Mouse (Mus musculus): Measurements from ENCODE around the gene Prame.
"Not testable (repeated sequence)": the region's sequence is repeated elsewhere in the genome, so short reads cannot be mapped to it uniquely, and the experiment has no call there.

Gene Prame

GRCm38 (mm10) chrX:135627605-135628004 is at the start of gene Prame:
Gene Prame (minus strand): TSS chrX:135627705.
- DNase-seq = no peak

DNA sequence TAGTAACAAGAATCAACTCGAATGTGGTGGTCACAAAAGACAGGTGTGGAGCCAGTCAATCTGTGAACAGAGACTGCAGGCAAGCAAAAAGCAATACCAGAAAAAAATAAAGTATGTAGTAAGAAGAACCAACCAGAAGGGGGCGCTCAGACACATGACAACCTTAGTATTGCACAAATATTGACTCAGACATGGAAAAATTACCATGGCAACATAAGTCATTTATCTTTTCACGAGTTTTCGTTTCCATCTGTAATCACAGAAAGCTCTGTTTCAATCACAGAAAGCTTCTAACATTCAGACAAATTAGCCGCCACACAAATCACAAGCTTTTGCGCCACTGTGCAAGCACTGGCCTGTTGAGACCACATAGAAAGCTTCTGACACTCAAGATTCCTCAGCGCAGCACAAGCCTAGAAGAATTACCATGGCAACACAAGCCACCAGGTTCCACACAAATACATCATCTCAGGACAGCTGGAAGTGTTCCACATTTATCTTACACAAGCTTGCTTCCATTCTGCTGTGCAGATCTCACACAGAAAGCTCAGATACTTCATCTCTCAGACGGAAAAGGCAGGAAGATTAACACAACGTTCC is 24.8 kb upstream of the Prame start:
- peak; percentile 44 for DNase-seq

DNA sequence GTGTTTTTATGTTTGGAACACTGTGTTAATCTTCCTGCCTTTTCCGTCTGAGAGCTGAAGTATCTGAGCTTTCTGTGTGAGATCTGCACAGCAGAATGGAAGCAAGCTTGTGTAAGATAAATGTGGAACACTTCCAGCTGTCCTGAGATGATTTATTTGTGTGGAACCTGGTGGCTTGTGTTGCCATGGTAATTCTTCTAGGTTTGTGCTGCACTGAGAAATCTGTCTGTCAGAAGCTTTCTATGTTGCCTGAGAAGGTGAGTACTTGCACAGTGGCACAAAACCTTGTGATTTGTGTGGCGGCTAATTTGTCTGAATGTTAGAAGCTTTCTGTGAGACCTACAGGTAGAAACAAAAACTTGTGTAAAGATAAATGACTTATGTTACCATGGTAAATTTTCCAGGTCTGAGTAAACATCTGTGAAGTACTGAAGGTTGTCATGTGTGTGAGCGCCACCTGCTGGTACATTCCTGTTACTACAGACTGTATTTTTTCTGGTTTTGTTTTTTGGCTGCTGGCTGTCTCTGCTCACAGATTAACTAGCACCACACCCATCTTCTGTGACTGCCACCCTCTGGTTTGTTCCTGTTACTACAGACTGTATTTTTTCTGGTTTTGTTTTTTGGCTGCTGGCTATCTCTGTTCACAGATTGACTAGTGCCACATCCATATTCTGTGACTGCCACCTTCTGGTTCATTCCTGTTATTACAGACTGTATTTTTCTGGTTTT is 26.0 kb downstream of the Prame start:
- DNase-seq = peak; percentile 41

GRCm38 (mm10) chrX:135598677-135599076 is 28.8 kb downstream of the Prame start, which contains the start of gene Nxf7:
Gene Nxf7 (minus strand): TSS chrX:135598777.
- DNase-seq = no peak

DNA sequence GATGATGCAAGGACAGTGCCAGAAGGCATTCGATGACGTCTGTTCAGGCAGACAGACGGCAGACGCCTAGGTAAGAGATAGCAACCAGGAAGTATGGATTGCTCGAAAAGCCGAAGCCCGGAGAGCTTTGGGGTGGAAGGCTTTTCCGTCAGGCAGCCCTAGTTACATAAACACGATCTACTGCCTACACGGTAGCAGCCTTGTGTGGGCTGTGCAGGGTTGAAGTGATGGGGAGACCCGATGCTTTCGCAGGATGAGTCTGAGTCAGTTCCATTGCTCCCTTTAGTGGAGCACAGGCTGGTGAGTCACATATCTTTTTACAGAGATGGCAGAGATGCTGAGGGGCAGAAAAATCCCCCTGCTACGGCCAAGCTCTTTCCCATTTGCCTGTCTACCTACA is 29.4 kb downstream of the Prame start:
- DNase-seq = no peak

DNA sequence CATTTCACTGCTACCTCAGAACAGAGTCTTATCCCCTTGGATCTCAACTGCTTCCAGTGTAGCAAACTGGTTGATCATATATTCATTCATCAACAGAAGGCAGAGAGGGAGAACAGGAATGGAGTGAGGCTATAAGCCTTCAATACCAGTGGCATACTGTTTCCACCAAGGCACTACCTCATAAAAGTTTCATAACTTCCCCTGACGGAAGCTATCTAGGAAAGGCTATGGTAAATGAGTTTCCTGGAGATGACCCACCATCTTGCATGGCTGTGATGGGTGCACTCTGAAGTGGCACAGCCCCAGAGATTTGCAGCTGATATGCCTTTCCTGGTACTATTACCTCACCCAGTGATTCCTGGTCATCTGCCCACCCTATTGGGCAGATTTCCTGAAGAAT is 51.1 kb downstream of the Prame start:
- no peak for DNase-seq

GRCm38 (mm10) chrX:135574958-135575628 is 52.4 kb downstream of the Prame start:
- not testable (repeated sequence) for DNase-seq

GRCm38 (mm10) chrX:135574261-135574957 is 53.1 kb downstream of the Prame start:
- peak; percentile 29 for DNase-seq

- peak; percentile 81 for DNase-seq
Measured at GRCm38 (mm10) chrX:135569467-135569866, 58.0 kb downstream of the Prame start.

DNA sequence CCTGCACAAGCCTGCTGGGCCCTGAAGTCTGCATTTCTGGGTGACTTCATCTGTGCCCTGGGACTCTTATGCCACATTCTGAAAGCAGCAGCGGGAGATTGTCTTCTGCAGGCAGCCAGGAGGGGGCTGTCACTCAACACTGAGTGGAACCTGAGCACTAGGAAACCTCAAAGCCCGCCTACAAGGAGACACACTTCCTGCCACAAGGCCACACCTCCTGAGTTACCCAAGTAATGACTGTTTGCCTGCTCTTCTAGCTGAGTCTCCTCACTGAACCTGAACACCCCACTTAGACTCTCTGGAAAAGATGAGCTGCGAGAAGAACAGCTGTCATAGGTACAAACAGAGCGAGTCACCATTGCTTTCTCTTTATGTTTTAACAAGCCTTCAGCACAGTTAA is 62.6 kb downstream of the Prame start:
- DNase-seq = peak; percentile 7
